Mouse (Mus musculus) kidney, adult 2 months (tissue): Measurements from ENCODE around the gene Dcaf7.
"Not testable (repeated sequence)": the region's sequence is repeated elsewhere in the genome, so short reads cannot be mapped to it uniquely, and the experiment has no call there.

Experiments used
- CTCF ChIP-seq: fragments of 200-500 bp; conservative IDR thresholded peaks from 2 replicates; pipeline ENCODE4 v1.5.1; 2011; ENCODE audit warnings: low read depth, mild to moderate bottlenecking, control low read depth, low read length, moderate library complexity, mixed read lengths; ENCODE audit not compliant: insufficient read depth, insufficient read length
- POLR2A ChIP-seq: fragments of 200-500 bp; IDR thresholded peaks from one replicate; pipeline ENCODE4 v1.6.1; 2011; ENCODE audit warnings: low read depth, low read length, control low read depth

DNA sequence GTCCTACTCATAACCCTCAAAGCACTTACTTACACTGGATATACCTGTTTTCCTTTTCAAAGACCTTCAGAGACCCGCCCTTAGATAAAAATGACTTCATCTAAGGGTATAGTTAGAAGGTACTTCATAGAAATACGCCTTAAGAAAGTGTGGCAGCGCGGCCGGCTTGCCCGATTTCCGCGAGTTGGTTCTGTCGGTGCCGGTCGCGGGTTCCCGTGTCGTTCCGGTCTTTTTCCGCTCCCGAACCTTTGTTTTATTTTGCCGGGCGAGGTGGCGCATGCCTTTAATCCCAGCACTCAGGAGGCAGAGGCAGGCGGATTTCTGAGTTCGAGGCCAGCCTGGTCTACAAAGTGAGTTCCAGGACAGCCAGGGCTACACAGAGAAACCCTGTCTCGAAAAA, 29.9 kb downstream of the Dcaf7 start:
- not testable (repeated sequence) for TF ChIP-seq CTCF, POLR2A
